Mouse (Mus musculus) inflammation-experienced regulatory T-cells, adult 16 weeks (primary cell): Measurements from ENCODE around the gene Zfp781. TPM values are rescaled to one million over a fixed set of nuclear protein-coding genes. Genes with fewer than 3 reads are reported as not detected.

Experiments used
- polyA plus RNA-seq: library from polyadenylated mRNA; unstranded; fragments of 100-300 nt; shearing (Covaris generic); gene quantifications from one replicate; pipeline ENCODE4 v1.2.1, GENCODE M21; 2017

Zfp781 gene
- 3.9 TPM for polyA plus RNA-seq

GRCm38 (mm10) chr10:81929842-81930743 is at the start of gene Zfp781:
Zfp781 (minus strand) TSS chr10:81930480.

GRCm38 (mm10) chr10:81863409-81864407 is 66.6 kb downstream of the Zfp781 start, which contains the start of gene Gm32687:
Gm32687 (plus strand) TSS chr10:81863934.

Other genes with a start within 250 kb of the Zfp781 start
- gene Zfp433, start 225.7 kb downstream of the Zfp781 start, polyA plus RNA-seq: 25.0 TPM
- 12.4 TPM for gene Gm3055, start 159.3 kb downstream of the Zfp781 start, polyA plus RNA-seq
- gene Gm4767, start 118.3 kb downstream of the Zfp781 start, polyA plus RNA-seq: 7.8 TPM
- gene Gm32687, start 66.5 kb downstream of the Zfp781 start, polyA plus RNA-seq: 13.7 TPM
- 14.3 TPM for gene Zfp873, start 117.6 kb upstream of the Zfp781 start, polyA plus RNA-seq
- 9.7 TPM for gene BC024063, start 152.9 kb upstream of the Zfp781 start, polyA plus RNA-seq
- 15.4 TPM for gene AU041133, start 197.5 kb upstream of the Zfp781 start, polyA plus RNA-seq